Mouse (Mus musculus) cerebral cortex, adult 2 months (tissue): ENCODE results near the gene Vmn2r81.

Experiments used
- WGBS: fragments of 180-500 bp; shearing (Covaris S2); methylation state at CpG from one replicate; pipeline ENCODE4 v1.1.7; 2018; 5-methylcytosine and 5-hydroxymethylcytosine counted together

Gene Vmn2r81

DNA sequence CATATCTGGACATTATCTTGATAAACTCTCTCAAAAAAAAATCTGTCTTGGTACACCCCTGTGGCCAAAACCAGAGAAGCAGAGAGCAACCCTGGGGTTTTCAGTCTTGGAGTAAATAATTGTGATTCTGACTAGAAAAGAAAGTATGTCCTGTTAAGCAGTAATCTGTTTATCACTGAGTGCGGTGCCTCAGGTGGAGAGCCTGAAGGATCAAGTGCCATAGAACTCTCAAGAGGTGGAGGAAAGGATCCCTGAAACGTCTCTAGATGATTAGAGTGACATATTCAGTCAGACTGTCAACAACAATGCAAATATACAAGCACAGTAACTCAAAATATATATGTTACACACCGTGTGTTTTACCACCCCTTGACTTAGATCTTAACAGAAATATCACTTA is at the start of gene Vmn2r81:
TSS of gene Vmn2r81 (plus strand) at position 301 of the 400 bp plus-strand sequence.
- WGBS, result 74% methylated on average over 3 of the region's 3 CpGs

DNA sequence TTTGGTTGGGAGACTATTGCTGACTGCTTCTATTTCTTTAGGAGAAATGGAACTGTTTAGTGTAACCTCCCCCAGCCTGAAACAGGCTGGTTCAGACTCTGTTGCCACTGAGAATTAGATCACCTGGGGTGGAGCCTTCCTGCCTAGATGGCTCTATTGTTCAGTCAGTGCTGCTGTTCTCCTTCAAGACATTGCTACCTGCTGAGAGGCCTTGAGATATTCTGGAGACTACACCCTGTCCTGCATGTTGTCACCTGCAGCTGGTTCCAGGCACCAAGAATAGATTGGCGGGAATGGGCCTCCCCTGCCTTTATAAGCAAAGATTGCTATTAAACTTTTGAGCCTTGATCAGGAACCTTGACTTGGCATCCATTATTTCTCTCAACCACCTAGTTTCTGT is 47.5 kb upstream of the Vmn2r81 start:
- 87% methylated on average over 1 of the region's 1 CpGs for WGBS

DNA sequence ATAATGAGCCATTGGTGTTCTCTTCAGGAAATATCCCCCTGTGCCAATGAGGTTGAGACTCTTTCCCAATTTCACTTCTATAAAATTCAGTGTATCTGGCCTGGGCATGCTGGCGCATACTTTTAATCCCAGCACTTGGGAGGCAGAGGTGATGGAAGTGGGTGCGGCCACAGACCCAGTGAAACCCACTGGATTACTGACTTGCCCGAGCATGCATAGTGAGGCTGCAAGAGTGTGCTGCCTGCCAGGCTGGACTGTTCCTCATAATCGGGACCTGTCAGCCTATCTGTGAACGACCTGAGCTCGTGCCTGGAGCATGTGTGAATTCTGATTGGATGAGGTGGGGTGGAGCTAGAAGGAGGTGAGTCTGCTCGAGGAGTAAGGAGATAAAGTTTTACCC is 25.3 kb upstream of the Vmn2r81 start:
- WGBS, result 78% methylated on average over 7 of the region's 7 CpGs

DNA sequence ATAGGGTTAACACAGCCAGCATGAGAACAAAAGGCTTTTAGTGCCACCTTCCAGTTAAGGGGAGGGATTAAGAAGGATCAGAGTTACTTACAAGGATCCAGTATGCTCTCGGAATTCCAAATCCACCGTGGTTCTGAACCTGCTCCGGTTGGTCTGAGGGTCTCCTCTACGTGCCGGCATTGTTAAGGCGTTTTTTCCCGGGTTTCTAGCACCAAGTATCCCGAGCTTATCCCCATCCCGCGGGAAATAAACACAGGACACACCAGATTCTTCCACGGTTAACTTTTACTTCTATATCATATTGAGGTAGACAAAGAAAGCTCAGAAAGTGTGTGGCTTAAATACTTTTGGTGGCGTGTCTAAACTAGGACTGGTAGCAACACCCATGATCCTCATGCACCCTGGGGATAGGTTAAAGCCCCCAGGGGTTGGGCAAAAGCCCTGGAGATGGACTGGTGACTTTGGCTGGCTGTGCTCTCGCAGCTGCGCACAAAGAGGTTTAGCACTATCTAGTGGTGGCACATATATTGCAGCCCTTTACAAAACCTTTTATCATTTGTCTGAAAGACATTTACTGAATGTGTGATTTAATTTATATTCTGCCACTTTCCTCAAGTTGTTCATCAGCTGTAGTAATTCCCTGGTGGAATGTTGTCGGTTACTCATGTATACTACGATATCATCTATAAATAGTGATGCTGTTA is 74.7 kb downstream of the Vmn2r81 start:
- WGBS, result 8% methylated on average over 16 of the region's 16 CpGs
